Mouse (Mus musculus) cerebellum, postnatal 25 days (tissue): ENCODE measurements at regions not wholly inside any gene's neighbourhood (a gene's known extent, or its start where the extent isn't known, plus 50 kb on each side); places are given as distances from the start of the nearest gene placed in this dataset.

Experiments
- DNase-seq, 2 experiments: peaks; one replicate each; pipeline ENCODE4 v3.0.0; 2021; ENCODE audit warnings: mixed read lengths in 2 of 2

- peak in 1 of 2 experiments; percentile 20 for DNase-seq
Measured at GRCm38 (mm10) chr14:92316773-92317172, 1573.7 kb downstream of the Pcdh9 start.

GRCm38 (mm10) chr14:92303940-92304339 lies 1586.5 kb downstream of the Pcdh9 start:
- no peak for DNase-seq

- DNase-seq = no peak
Measured at GRCm38 (mm10) chr14:92271200-92271599, 1619.3 kb downstream of the Pcdh9 start.

GRCm38 (mm10) chr14:92222746-92223145 lies 1667.7 kb downstream of the Pcdh9 start:
- DNase-seq = no peak
